In the genomic region with DNA sequence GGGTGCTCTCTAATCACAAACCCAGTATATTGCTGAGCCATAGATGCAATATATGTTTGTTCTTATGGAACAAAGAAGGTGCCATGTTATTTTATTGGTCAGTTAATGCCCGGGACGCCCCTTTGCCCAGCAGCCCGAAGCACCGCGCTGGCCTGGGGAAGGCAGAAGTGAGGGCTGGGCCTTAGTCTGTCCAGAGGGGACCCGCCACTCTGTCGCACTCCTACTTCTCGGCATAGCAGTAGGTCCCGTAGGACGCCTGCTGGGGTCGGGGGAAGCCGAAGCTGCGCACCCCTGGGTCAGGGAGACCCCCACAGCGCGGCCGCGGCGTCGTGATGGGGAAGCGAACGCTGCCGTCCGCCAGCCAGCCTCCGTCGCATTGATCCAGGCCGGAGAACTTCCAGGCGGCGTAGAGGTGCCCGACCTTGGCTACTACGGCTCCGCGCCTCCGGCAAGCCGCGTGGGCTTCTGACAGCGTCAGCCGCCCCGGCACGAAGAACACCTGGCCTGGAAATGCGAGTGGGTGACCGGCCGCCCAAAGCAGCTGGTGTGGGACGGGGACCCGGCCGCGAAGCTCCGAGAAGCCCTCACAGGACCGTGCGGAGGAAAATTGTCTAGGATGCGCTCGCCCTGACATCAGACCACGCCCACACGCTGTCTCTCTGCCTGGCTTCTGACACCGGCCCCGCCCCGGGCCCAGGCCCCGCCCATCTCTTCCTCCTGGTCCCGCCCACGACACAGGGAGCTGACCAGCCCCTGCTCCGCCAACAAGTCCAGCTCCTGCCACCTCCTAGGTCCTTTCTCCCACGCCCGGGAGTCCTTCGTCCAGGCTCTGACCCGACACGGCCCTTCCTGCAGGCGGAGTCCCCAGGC, we compare ENCODE assay signal across 8 mouse cellular contexts. TPM values are rescaled to one million over a fixed set of nuclear protein-coding genes. Genes with fewer than 3 reads are reported as not detected.
DNase-seq lines count a peak whose midpoint lies in the region; ATAC-seq and TF ChIP-seq lines count a peak whose summit lies in the region.

No protein-coding gene starts in this region.

- no peak for TF ChIP-seq CTCF in lung, postnatal 0 days (IDR thresholded peaks at IDR 0.05)

- no peak for TF ChIP-seq EP300 in lung, postnatal 0 days (IDR thresholded peaks at IDR 0.05)

- H3K4me2 ChIP-seq in hindbrain, embryonic 13.5 days, result peak overlapping the region; percentile 92
- peak overlapping the region; percentile 86 for H3K4me2 ChIP-seq in lung, postnatal 0 days (replicated peaks; ENCODE audit: low read depth, low read length)

- no peaks in the 10 kb centered on the region for H3K9me3 ChIP-seq in hindbrain, embryonic 13.5 days
- no peaks in the 10 kb centered on the region for H3K9me3 ChIP-seq in lung, postnatal 0 days (ENCODE audit: low read length)

- peaks cover 85% of the 10 kb centered on the region for H3K27me3 ChIP-seq in hindbrain, embryonic 13.5 days
- peaks cover 52% of the 10 kb centered on the region for H3K27me3 ChIP-seq in lung, postnatal 0 days (replicated peaks; ENCODE audit: insufficient read depth, low read length)

- H3K36me3 ChIP-seq in hindbrain, embryonic 13.5 days, result no peaks in the 10 kb centered on the region
- no peaks in the 10 kb centered on the region for H3K36me3 ChIP-seq in lung, postnatal 0 days (ENCODE audit: insufficient read depth, low read length)

- H3K9ac ChIP-seq in hindbrain, embryonic 13.5 days, result peak overlapping the region; percentile 72
- H3K9ac ChIP-seq in lung, postnatal 0 days (replicated peaks; ENCODE audit: low read depth), result no peak overlapping the region

- peak; percentile 90 for ATAC-seq in hindbrain, embryonic 13.5 days (ENCODE audit: low FRiP score)
- ATAC-seq in lung, postnatal 0 days, result peak; percentile 95

- H3K4me3 ChIP-seq in hindbrain, embryonic 13.5 days, result peak overlapping the region; percentile 60
- peak overlapping the region; percentile 47 for H3K4me3 ChIP-seq in lung, postnatal 0 days (ENCODE audit: low read depth, low read length)

- peaks cover 22% of the 10 kb centered on the region for H3K4me1 ChIP-seq in hindbrain, embryonic 13.5 days (replicated peaks)
- peaks cover 14% of the 10 kb centered on the region for H3K4me1 ChIP-seq in lung, postnatal 0 days (ENCODE audit: insufficient read depth, low read depth, low read length)

- peak; percentile 95 for DNase-seq in R1 (ENCODE audit: low read depth, low spot score)
- DNase-seq in cerebellum, postnatal 14 days, result peak; percentile 90 to 93
- peak; percentile 65 to 68 for DNase-seq in frontal cortex, postnatal 36 days (ENCODE audit: low spot score in 2 of 2)
- peak; percentile 46 to 77 for DNase-seq in layer of hippocampus, postnatal 14 days (ENCODE audit: low spot score in 2 of 2)
- DNase-seq in lung, postnatal 0 days (ENCODE audit: low spot score), result peak; percentile 91
- DNase-seq in ovary, postnatal 14 days (ENCODE audit: low spot score), result peak; percentile 75
- DNase-seq in thymus, postnatal 0 days (ENCODE audit: low spot score), result peak; percentile 60

- no peak overlapping the region for H3K27ac ChIP-seq in hindbrain, embryonic 13.5 days
- H3K27ac ChIP-seq in lung, postnatal 0 days (ENCODE audit: low read length), result no peak overlapping the region

- WGBS in hindbrain, embryonic 13.5 days, result under 1% methylated on average over 66 of the region's 66 CpGs
- 1% methylated on average over 63 of the region's 66 CpGs for WGBS in lung, postnatal 0 days

RNA-seq across cellular contexts. Expression of gene Hapln2, which starts 4.8 kb away (rescaled TPM):
- 0.47 and 0.56 TPM in 2 replicates for polyA plus RNA-seq in hindbrain, embryonic 13.5 days (2015; fragmentation: Nextera tagmentation; extraction: Ambion mirVana)
- total RNA-seq in layer of hippocampus, postnatal 14 days (2021), result 1 to 10 TPM; 1.8 to 1.9 TPM
- polyA plus RNA-seq in lung, postnatal 0 days (2015; fragmentation: Nextera tagmentation; extraction: Ambion mirVana), result not detected in 2 replicates
- polyA plus RNA-seq in thymus, postnatal 0 days (2015; fragmentation: Nextera tagmentation; extraction: Ambion mirVana), result 0.16 TPM in 1 of 2 replicates, not detected in the other

RNA-seq across cellular contexts. Expression of gene Gpatch4, which starts 20.4 kb away (rescaled TPM):
- polyA plus RNA-seq in hindbrain, embryonic 13.5 days (2015; fragmentation: Nextera tagmentation; extraction: Ambion mirVana), result 27.4 and 30.6 TPM in 2 replicates
- 10 to 100 TPM; 13.5 to 16.5 TPM for total RNA-seq in layer of hippocampus, postnatal 14 days (2021)
- 8.0 and 10.8 TPM in 2 replicates for polyA plus RNA-seq in lung, postnatal 0 days (2015; fragmentation: Nextera tagmentation; extraction: Ambion mirVana)
- 34.6 and 37.4 TPM in 2 replicates for polyA plus RNA-seq in thymus, postnatal 0 days (2015; fragmentation: Nextera tagmentation; extraction: Ambion mirVana)

RNA-seq across cellular contexts. Expression of gene Bcan, which starts 22.5 kb away (rescaled TPM):
- 35.8 and 39.8 TPM in 2 replicates for polyA plus RNA-seq in hindbrain, embryonic 13.5 days (2015; fragmentation: Nextera tagmentation; extraction: Ambion mirVana)
- 100 to 1,000 TPM; 421 to 446 TPM for total RNA-seq in layer of hippocampus, postnatal 14 days (2021)
- 0.33 and 0.56 TPM in 2 replicates for polyA plus RNA-seq in lung, postnatal 0 days (2015; fragmentation: Nextera tagmentation; extraction: Ambion mirVana)
- 0.23 and 0.27 TPM in 2 replicates for polyA plus RNA-seq in thymus, postnatal 0 days (2015; fragmentation: Nextera tagmentation; extraction: Ambion mirVana)

RNA-seq across cellular contexts. Expression of gene Naxe, which starts 35.7 kb away (rescaled TPM):
- 151 and 163 TPM in 2 replicates for polyA plus RNA-seq in hindbrain, embryonic 13.5 days (2015; fragmentation: Nextera tagmentation; extraction: Ambion mirVana)
- total RNA-seq in layer of hippocampus, postnatal 14 days (2021), result 10 to 100 TPM; 70.6 to 71.5 TPM
- 180 and 186 TPM in 2 replicates for polyA plus RNA-seq in lung, postnatal 0 days (2015; fragmentation: Nextera tagmentation; extraction: Ambion mirVana)
- 145 and 155 TPM in 2 replicates for polyA plus RNA-seq in thymus, postnatal 0 days (2015; fragmentation: Nextera tagmentation; extraction: Ambion mirVana)

RNA-seq across cellular contexts. Expression of gene Nes, which starts 51.7 kb away (rescaled TPM):
- polyA plus RNA-seq in hindbrain, embryonic 13.5 days (2015; fragmentation: Nextera tagmentation; extraction: Ambion mirVana), result 49.5 and 55.3 TPM in 2 replicates
- 10 to 100 TPM in 1 of 2 experiments, 1 to 10 TPM in 1; 9.0 to 11.0 TPM for total RNA-seq in layer of hippocampus, postnatal 14 days (2021)
- 22.2 and 30.7 TPM in 2 replicates for polyA plus RNA-seq in lung, postnatal 0 days (2015; fragmentation: Nextera tagmentation; extraction: Ambion mirVana)
- 3.2 and 4.5 TPM in 2 replicates for polyA plus RNA-seq in thymus, postnatal 0 days (2015; fragmentation: Nextera tagmentation; extraction: Ambion mirVana)

Comparison
In these comparisons a context has a peak if more than half of its experiments do, and no peak if none do; other contexts are left out.
1. RNA of gene Bcan, which starts 22.5 kb away (polyA plus RNA-seq): 35.8 to 39.8 TPM in hindbrain, embryonic 13.5 days; 0.33 to 0.56 TPM in lung, postnatal 0 days and 0.23 to 0.27 TPM in thymus, postnatal 0 days; every median in the first group is over 10 times any median in the second.
2. Peak in every context shown above with its lines, with median percentiles within 50 percentile points of each other: DNase-seq.